Mouse (Mus musculus) liver, adult (tissue): ENCODE measurements at regions not wholly inside any gene's neighbourhood (a gene's known extent, or its start where the extent isn't known, plus 50 kb on each side); places are given as distances from the start of the nearest gene placed in this dataset.

Experiments
- GATA4 ChIP-seq: IDR thresholded peaks from 2 replicates; pipeline ENCODE4 v1.6.1; 2014; ENCODE audit warnings: mild to moderate bottlenecking, low read length; ENCODE audit not compliant: insufficient replicate concordance

- no peak for TF ChIP-seq GATA4
These were observed 192.3 kb downstream of the Tcp10c start for GRCm38 (mm10) chr17:13546669-13547085.

- TF ChIP-seq GATA4, result no peak
These were observed 193.4 kb downstream of the Tcp10c start for GRCm38 (mm10) chr17:13547657-13548360.

DNA sequence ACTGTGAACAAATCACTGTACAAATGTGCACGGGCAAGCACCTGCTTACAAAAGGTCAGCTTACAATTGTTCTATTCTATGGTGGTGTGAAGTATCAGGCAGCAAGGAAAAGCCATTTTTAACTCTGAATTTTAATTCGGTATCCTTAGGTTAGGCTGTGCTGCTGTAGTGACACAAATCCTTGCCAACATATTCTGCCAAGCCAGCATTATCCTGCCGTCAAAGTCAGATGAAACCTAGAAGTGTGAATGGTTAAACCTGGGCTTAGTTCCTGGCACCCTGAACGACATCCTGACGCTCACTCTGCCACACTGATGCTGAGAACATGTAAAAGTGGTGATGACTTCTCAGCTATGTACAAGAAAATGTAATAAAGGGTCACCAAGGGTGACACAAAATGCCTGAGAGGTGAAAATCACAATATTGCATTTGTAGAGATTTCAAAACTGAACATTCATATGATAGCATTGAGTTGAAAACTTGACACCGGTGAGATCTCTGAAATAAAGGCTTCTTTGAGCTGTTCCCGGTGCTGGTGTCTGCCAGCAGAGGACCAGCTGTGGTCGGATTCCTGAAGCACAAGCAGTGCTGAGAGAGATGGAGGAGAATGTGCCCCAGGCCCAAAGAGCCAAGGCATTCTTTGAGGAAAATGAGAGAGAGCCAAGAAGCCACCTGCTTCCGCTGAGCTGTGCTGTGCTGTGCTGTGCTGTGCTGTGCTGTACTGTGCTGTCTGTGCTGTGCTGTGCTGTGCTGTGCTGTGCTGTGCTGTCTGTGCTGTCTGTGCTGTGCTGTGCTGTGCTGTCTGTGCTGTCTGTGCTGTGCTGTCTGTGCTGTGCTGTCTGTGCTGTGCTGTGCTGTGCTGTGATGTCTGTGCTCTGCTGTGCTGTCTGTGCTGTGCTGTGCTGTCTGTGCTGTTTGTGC lies 195.9 kb downstream of the Tcp10c start:
- no peak for TF ChIP-seq GATA4

DNA sequence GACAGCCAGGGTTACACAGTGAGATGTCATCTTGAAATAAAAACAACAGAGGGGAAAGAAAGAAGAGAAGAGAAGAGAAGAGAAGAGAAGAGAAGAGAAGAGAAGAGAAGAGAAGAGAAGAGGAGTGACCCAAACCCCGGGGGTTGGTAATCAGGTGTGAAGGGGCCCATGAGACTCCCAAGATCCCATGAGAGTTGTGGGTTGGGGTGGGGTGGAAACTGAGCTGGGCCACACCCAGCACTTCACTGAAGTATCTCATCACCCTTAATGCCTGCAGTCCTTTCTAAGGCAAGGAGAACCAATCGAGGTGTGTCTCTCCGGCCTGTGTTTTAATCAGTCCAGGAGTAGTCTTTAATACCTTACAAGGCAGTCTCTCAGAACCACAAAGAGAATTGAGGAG lies 201.5 kb upstream of the Afdn start:
- no peak for TF ChIP-seq GATA4

DNA sequence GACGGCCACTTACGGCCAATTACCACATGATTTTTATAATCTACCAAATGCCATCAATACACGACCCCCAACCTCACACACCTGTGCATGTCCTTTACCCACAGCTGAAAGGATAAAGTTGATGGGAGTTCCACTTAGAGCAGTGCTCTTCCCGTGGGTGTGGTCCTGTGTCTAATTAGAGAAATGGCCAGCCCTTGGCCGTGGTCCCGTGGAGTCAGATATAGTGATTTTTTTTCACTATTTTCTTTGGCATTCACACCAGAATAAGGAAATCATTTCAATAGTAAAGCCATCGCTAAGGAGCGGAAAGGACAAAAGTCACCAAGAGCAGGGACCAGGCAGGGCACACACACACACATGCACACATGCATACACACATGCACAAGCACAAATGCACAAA lies 199.0 kb upstream of the Afdn start:
- no peak for TF ChIP-seq GATA4

DNA sequence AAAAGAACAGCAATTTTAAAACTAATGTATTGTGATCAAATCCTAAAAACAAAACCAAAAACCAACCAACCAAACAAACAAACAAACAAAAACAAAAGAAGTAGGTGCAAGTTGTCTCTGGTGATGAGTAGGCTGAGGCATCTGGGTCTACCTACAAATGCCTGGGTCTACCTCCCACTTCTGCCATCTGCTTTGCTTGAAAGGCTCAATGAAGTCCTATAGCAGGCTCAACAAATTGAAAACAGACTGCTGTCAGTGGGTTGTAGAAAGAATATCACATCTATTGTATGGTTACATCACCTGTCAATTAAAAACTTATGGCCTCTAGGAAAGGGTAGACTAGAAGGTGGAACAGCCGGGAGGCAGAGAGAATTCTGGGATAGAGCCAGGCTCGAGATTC lies 197.4 kb upstream of the Afdn start:
- no peak for TF ChIP-seq GATA4

DNA sequence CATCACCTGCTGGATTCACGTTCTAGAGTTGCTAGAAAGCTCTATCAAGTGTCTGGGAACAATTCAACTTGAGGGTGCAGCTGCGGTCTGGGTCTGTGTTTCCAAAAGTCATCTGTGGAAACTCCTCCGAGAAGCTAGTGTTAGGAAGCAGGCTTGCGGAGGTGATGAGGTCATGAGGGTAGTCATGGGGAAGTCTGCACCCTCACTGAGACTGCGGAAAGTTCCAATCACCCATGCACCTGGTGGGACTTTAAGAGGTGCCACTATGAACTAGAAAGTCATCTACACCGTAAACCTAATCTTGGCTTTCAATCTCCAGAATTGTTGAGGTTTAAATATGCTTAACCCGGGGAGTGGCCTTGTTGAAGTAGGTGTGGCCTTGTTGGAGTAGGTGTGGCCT lies 195.5 kb upstream of the Afdn start:
- no peak for TF ChIP-seq GATA4

DNA sequence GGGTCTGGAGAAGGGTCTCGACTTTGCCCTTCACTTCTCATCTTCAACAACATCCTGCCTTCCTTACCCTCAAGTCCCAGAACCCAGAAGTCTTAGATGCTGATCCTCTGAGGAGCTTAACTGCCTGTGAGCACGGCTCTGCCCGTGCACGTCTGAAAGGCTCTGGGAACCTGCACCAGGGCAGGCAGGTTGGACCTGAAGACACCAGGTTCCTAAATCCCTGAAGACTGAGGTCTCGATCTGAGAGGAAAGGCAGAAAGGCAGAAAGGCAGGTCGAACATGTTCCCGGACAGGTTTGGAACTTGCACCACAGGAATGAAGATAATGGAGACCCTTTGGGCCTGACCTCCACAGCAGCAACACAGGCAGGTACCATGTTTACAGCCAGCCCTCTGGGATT lies 193.7 kb upstream of the Afdn start:
- no peak for TF ChIP-seq GATA4

DNA sequence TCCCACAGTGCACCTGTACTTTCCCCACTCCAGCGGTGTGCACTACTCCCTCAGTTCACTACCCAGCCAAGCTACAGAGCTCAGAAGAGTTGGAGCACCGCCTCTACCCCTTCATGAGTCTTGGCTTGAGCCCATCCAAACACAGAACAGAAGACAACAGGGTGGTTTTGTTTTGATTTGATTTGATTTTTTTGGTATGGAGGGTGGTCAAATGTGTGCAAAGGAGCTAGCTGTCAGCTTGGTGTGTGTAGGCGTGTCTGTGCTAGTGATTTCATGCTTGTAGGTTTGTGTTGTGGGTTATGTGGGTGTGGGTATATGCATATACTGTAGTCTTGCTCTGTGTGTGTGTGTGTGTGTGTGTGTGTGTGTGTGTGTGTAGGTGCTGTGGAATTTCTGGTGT lies 193.2 kb upstream of the Afdn start:
- TF ChIP-seq GATA4, result no peak

DNA sequence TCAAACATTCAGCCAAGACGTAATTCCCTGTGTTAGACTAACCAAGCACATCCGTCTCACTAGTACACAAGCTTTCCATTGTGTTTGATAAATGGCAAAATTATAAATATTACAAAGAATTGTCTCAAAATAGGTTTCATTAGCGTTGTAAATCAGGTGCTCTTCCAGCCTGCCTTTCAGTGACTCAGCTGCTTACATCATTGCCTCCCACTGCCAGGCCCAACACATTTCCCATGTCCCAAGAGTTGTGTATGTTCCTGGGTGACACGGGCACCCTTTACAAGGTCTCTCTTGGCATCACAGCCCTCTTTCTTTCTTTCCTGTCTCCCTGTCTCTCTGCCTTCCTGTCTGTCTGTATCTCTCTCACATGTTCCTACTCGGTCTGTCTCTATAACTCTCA lies 189.5 kb upstream of the Afdn start:
- TF ChIP-seq GATA4, result no peak

DNA sequence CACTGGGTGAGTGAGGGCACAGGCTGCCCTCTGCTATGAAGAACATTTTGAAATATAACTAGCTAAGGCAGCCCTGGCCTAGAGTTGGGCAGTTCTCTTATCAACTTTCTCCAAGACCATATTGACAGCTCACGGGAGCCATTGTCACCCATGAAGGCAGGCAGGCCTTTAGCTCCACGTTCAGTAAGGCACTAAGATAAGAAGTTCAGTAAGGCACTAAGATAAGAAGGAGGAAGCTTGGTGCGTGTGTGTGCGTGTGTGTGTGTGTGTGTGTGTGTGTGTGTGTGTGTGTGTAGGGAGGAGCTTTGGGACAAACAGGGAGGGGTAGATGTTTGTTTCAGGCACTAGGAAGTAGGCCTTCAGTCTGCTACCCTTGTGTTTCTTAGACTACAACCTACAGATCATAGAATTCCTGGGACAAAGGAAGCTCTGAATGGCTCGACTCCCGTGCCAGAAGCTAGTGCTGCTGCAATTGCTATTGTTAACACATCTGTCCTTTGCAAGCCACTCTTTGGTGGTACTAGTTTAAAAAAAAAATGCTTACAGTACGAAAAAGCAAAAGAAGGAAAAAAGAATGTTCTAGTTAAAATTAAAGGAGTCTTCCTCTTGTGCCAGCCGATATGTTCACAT lies 188.0 kb upstream of the Afdn start:
- no peak for TF ChIP-seq GATA4

GRCm38 (mm10) chr17:13573036-13573435 lies 187.3 kb upstream of the Afdn start:
- no peak for TF ChIP-seq GATA4

- TF ChIP-seq GATA4, result no peak
These were observed 186.2 kb upstream of the Afdn start for GRCm38 (mm10) chr17:13574122-13574521.

- no peak for TF ChIP-seq GATA4
These were observed 185.5 kb upstream of the Afdn start for GRCm38 (mm10) chr17:13574682-13575444.

DNA sequence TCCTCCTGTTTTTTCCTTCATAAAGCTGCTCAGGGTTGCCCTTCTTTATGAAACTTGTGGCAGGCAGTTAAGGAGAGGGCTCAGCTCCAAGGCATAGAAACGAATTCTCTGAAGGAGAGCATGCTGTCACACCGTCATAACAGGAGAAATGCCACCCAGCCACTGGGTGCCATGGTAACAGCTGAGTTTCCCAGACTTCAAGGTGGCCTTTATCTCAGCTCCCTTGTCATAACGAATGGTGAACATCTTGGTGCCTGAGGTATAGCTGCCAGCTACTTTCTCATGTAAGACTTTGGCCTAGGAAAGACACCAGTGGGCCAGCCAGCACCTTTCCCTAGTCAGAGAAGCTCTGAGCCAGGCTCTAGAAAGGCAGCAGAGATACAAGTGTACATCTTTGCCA lies 182.5 kb upstream of the Afdn start:
- TF ChIP-seq GATA4, result no peak
